Mouse (Mus musculus): ENCODE results near the gene Zfp704. TPM values are rescaled to one million over a fixed set of nuclear protein-coding genes. Genes with fewer than 3 reads are reported as not detected.
A peak's percentile ranks its signal among the peaks of the same experiment; 100 is the strongest.

The Zfp704 gene
- total RNA-seq, 2 experiments from 2014 or later = 4.7 to 5.6 TPM

DNA sequence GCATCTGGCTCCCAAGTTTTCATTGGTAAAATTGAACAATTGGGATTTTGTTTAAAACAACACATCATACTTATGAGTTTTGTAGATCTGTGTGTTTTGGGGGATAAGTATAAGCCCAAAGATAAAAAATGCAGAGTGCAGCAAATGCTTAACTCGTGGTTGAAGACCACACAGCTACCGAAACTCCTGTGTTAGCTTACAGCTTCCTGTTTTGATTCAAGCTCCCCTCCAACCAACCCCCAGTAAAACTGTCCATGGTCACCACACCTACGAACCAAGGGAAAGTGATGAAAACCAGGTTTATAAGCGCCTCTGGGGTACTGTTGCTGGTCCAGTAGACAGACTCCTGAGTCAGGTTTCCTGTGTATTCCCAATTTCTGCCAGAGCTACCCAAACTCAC, 144.2 kb downstream of the Zfp704 start:
- DNase-seq (ENCODE audit: low spot score) = no peak

DNA sequence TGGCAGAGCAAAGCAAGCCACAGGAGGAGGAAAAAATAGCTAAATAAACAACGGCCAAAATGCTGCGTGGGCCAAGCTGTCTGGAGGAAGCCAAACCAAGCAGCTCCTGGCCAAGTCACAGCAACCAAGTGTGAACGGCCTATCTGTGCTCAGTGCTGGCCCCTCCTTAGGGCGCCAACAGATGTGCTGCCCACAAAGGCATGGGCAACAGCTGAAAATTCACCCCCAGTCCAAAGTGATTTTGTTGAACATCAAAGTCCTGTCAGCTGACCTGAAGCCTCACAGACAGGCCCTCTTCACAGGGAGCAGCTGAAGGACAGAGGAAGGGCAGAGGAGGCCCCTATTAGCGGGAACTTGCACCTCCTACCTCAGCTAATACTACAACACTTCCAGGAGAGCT, 148.2 kb downstream of the Zfp704 start:
- peak; percentile 50 for DNase-seq (ENCODE audit: low spot score)

- no peak for DNase-seq (ENCODE audit: low spot score)
These were observed 149.6 kb downstream of the Zfp704 start for GRCm38 (mm10) chr3:9460284-9460683.

GRCm38 (mm10) chr3:9456380-9456890, 153.4 kb downstream of the Zfp704 start:
- no peak for DNase-seq (ENCODE audit: low spot score)

- no peak for DNase-seq (ENCODE audit: low spot score)
These were observed 154.5 kb downstream of the Zfp704 start for GRCm38 (mm10) chr3:9455351-9455750.

GRCm38 (mm10) chr3:9454556-9455330, 155.1 kb downstream of the Zfp704 start:
- no peak for DNase-seq (ENCODE audit: low spot score)

GRCm38 (mm10) chr3:9450521-9450920, 159.4 kb downstream of the Zfp704 start:
- no peak for DNase-seq (ENCODE audit: low spot score)

DNA sequence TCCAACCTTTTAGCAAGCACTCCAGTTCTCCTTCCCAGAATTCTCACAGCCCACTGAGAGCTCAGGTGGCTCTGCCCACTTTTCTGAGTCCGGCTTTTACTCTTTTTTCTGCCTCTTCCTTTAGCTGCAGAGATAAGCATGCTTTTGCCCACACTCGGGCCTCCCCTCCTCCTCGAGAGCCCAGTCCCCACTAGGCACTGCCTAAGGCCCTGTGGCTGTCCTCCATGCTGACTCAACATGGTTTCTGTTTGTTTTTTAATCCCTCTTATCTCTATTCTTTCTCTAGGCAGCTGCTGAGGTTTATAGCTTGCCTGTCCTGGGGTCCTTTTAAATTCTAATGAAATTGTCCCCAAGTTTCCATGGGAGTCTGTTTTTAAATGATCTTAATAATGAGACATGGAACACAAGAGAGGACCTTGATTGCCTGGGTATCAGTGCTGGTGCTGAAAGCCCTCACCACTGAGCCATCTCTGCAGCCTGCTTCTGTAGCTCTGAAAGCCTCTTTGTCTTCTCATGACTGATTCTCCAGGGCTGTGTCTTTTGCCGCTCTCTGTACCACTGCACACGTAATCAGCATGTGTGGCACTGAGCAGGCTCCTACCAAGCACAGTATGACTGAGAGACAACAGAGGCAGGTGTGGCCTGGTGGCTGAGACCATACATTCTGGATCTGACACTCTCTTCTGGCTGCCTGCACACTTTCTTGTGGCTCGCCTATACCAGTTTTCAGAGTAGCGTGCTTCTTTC, 160.5 kb downstream of the Zfp704 start:
- DNase-seq (ENCODE audit: low spot score) = no peak

- DNase-seq (ENCODE audit: low spot score) = no peak
These were observed 161.3 kb downstream of the Zfp704 start for GRCm38 (mm10) chr3:9448541-9448940.

DNA sequence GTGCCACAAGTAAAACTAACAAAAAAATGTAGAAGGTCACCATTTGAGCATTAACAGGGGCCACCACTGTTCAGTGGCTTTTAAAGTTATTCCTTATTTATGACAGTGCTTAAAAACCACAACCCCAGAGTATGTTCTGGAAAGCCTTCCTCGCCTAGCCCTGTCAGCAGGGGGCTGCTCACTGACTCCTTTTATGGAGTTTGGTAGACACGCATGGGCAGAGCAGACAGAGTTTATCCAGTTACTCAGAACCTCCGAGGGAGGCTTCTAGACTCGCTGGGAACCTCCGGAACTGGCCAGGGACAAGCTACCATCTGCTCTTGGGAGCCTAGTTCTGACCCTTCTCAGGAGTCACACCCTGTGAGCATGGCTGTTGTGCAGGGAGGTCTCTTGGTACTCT, 165.3 kb downstream of the Zfp704 start:
- no peak for DNase-seq (ENCODE audit: low spot score)

- no peak for DNase-seq (ENCODE audit: low spot score)
These were observed 165.9 kb downstream of the Zfp704 start for GRCm38 (mm10) chr3:9443981-9444380.

DNA sequence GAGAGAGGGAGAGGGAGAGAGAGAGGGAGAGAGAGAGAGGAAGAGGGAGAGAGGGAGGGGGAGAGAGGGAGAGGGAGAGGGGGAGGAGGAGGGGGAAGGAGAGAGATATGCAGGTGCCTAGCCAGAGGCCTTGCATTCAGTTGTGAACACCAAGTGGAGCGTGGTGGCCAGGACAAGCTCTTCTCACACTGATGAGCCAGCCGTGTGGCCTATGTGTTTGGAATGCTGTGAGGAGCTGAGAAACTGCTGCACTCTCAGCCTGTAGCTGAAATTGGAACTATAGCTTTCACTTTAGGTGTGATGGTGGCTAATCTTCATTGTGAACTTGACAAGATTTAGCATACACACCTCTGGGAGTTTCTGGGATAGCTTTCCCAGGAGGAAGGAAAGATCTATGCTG, 166.4 kb downstream of the Zfp704 start:
- no peak for DNase-seq (ENCODE audit: low spot score)

GRCm38 (mm10) chr3:9441566-9442540, 168.0 kb downstream of the Zfp704 start:
- no peak for DNase-seq (ENCODE audit: low spot score)

GRCm38 (mm10) chr3:9440466-9440865, 169.4 kb downstream of the Zfp704 start:
- no peak for DNase-seq (ENCODE audit: low spot score)

DNA sequence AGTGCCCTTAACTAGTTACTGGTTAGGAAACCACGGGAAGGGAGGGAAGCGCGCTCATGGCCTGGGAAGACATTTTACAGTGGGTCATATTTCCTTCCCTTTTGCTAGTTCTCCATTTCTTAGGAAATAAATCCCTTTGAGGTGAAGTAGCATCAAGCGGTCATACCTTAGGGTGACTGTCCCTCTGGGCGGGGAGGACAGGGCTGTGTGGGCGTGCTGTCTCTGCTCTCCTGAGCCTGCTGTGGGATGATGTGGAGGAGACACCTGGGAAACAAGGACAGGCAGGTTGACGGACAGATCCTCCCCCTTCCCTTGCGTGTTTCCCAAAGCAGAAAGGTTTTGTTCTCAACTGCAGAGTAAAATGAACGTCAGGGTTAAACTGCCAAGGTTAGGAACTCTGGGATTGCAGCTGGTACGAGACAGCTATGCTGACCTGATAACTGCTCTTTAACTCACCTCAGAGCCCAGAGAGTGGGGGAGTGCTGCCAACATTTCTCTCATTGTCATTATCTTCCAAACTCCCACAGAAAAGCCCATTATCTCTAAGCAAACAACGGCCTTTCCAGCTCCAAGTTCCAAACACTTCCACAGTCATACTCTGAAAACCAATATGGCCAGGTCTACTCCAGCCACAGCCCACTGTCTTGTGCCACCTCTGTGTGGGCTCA, 170.1 kb downstream of the Zfp704 start:
- DNase-seq (ENCODE audit: low spot score) = no peak

DNA sequence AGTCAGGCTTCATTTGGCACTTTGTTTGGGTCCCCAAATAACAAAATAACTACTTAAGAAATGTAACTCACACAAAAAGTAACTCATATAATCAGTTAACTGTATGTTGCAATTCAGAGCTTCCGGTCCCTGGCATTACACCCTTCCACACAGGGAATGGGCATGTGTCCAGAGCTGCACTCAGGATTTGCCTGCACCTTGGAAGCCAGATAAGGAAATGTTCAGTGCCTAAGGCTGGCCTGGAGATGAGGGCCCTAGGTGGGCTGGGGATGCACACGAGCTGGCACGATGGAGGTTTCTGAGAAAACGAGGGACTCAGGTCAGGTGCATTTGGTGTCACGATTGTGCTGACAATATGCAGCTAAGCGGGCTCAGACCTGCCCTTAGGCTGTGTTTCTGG, 173.6 kb downstream of the Zfp704 start:
- no peak for DNase-seq (ENCODE audit: low spot score)

DNA sequence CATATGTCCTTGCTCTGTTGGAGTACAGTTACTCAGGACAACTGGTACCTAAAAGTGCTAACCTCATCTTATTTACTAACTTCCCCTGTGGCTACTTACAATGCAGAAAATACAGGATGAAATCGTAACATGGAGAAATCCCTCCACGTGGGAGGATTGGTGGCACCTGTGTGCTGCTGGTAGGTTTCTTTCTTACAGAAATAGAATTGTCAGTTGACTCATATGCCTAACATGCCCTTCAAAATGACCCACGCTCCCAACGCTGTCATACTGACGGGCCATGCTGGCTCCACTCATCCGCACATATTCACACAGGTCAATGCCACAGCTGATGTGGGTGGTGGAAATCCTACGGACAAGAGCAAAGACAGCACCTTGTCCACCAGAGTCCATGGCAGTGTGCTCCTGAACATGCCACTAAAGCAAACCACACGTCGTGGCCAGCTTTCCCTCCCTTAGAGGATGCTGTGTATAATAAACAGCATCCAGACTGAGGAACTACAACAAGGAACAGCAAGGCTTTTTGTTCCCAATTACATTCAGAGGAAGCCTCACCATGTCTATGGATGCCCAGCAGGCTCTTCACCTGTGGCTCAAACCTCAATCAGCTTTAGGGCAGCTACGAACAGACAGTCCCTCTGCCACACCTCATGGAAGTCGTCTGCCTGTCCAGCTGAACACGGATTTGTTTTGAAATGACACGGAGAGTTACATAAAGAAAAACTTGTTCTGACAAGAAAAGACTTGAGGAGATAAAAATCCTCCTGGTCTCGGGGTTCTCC, 175.3 kb downstream of the Zfp704 start:
- no peak for DNase-seq (ENCODE audit: low spot score)

GRCm38 (mm10) chr3:9432796-9433526, 176.9 kb downstream of the Zfp704 start:
- DNase-seq (ENCODE audit: low spot score) = no peak

DNA sequence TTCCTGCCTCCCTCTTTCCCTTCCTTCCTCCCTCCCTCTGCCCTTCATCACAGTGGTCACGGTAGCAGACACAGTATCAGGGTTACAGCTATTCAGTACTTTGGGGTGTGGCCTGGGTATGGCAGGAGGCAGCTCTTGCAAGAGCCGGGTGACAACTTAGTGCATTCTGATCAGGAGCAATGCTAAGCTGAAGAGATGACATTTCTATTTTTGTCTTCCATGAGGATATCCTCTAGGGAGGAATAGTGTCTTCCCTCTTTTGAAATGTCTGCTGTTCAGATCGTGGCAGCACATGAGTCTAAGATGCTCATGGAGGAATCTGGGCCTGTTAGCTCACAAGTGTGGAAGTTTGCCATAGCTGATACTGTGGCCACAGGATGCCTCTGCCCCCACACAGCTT, 177.7 kb downstream of the Zfp704 start:
- DNase-seq (ENCODE audit: low spot score) = no peak
